Mouse (Mus musculus): ENCODE data around the gene Nexmif.
"Not testable (repeated sequence)": the region's sequence is repeated elsewhere in the genome, so short reads cannot be mapped to it uniquely, and the experiment has no call there.

The Nexmif gene

DNA sequence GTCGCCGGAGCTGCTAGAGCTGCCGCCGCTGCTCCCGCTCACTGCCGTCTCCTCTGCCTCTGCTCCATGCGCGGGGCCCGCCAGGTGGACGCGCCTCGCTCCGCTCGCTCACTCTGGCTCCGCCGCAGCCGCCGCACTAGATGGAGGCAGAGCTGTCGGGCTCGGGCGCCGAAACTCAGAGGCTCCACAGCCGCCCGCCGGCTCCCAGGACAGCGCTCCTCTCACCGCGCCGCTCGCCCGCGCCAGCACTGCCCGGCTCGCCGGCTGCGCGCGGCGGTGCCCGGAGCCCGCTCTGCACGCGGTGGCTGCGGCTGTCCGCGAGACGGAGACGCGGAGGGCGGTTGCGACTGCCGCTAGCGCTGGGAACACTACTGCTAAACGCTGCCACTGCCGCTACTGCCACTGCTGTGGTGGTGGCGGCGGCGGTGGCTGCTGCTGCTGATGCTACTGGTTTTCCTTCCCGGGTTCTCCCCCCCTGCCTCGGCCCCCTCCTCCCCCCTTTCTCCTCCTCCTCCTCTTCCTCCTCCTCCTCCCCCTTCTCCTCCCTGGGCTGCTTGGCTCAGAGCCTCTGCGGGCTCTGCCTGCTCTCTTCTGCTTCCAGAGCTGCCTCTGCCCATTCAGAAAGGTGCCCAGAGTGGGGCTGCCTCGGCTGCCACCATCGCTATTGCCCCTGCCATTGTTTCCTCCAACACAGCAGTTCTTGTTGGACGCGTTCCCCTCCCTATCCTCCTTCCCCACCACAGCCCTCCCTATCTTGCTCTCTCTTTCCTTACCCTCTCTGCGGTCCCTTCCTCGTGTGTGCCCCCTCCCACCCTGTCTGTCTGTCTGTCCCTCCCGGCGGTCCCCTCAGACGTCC, at the start of gene Nexmif:
Gene Nexmif (minus strand): TSS at position 450 of the 856 bp plus-strand sequence.
- peak; percentile 66 to 71 for DNase-seq

DNA sequence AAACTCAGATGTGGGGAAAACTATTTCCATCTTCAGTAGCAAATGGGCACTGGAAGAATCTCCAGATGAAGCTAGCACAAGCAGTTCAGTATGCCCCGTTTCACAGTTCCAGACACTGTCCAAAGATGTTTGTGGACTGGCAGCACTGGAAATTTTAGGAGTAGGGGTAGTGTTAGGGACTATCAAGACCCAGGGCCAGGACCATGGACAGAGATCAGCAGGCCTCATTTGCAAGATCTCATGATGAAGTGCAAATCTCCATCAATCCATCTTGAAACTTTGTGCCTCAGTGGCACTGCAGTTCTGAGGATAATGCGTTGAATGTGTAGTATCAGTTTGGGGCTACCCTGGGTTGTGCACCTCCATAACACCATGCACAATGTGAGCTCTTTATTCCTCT, 7.7 kb upstream of the Nexmif start:
- no peak for DNase-seq

DNA sequence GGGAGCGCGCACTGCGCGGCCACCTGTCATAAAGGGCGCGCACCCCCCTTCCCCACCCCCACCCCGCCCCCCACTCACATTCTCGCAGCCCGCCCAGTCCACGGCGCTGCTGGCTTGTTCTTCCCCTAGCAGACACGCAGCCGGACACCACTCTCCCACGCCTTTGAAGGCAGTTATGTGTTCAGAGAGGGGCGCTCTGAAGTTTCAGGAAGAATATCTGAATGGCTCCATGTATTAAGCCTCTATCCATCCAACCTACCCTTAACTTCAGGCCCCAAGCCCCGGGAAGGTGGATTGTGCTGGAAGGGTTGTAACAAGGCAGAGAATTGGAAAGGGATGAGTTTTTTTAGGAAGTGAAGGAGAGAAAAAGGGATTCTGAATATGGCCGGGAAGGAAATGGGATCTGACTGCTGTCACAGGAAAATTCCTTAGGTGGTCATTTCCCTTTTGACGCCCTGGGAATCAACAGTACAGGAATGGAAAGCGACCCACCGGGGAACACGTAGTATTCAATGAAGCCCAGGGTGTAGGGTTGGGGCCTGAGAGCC, 681 bp upstream of the Nexmif start:
- peak in 1 of 2 experiments; percentile 5 for DNase-seq

DNA sequence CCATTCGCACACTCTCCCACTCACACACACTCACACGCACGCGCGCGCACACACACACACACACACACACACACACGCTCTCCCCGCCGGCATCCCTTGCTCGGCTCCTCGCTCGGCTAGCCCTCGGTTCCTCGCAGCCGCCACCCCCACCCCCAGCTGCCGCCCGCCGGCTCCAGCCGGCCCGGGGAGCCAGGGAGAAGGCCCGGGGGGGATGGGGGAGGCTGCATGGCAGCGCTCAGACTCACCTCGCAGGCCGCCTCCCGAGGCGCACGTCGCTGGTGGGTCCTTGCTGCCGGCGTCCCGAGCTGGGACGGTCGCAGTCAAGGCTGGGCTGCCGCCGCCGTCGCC, 623 bp downstream of the Nexmif start:
- peak in 1 of 2 experiments; percentile 72 for DNase-seq

DNA sequence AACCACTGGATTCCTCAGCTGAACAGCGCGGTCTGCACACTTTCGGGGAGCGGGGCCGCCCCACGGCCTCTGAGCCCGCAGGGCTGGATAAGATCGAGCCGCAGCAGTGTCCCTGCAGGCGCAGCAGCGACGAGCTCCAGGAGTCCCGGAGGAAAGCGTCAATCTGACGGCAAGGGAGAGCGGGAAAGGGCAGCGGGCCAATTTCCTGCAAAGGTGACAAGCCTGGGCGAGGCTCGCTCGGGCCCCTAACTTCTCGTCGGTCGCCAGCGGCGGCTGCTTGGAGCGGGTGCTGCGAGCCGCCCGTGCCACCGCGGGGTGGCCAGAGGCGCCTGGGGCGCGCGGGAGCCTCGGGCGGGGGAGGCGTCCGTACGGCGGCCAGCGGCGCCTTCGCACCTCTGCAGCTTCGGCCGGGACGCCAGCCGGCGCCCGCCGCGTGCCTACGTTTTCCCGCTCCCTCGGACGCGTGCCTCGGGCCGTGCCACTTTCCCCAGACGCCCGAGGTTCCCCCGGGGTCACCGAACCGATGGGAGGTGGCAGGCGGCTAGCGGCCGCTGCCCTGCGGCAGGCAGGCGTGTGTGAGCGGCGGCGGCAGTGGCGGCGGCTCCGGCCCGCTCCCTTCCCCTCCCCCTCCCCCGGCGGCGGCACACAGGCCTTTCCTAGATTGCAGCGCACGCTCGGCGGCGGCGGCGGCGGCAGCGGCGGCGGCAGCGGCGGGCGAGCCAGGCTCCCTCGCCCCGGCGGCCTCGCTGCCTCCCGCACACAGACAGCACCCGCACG, 1.2 kb downstream of the Nexmif start:
- peak; percentile 68 to 81 for DNase-seq

DNA sequence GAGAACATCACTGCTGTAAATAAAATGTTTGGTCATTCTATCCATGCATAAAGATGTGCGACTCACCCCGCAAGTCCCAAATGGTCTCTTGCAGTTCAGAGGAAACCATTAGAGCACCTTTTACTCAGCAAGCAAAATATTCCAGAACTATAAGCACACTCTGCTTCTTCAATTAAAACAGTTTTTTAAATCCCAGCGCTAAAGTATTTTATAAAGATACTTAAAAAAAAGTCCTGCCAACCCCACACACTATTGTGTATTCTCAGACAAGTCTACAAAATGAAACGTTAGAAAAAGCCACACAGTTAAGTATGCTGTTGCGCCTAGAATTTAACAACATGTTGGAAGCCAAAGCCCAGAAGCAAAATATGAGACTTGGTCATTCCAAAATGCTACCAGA, 1.9 kb downstream of the Nexmif start:
- DNase-seq: no peak

DNA sequence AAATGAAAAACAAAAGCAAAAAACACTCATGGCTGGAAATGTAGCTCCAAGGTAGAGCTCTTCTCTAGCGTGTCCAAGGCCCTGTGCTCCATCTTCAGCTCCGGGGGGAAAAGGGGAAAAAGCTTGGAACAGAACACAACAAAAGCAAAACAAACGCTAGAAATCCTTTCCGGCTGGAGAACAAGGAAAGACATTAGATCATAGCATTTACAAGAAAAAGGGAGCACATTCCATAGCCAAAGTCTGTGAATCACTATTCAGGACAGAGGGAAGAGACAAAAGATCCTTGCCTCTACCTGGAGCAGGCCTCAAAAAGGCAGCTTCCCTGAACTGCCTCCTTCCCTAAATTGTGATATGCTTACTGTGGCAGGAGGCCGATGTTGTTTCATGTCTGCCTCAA, 4.4 kb downstream of the Nexmif start:
- no peak for DNase-seq

DNA sequence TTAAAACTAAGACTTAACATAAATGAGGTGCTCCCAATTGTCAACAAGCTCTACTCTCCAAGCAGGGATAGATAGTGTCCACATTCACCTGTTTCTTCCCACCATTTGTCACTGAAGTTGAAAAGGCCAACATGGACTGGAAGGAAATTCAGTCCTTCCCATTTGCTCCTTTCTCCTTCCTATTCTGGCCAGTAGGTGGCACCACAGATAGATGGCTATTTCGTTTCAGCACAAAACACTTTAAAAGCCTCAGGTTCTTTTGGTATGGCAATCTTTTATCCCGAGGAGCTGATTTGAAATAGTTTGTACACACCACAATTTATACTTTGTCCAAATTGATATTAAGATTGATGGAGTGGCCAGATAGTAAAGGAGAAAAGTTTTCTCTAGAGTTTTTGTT, 21.7 kb downstream of the Nexmif start:
- DNase-seq: peak; percentile 37 to 71

DNA sequence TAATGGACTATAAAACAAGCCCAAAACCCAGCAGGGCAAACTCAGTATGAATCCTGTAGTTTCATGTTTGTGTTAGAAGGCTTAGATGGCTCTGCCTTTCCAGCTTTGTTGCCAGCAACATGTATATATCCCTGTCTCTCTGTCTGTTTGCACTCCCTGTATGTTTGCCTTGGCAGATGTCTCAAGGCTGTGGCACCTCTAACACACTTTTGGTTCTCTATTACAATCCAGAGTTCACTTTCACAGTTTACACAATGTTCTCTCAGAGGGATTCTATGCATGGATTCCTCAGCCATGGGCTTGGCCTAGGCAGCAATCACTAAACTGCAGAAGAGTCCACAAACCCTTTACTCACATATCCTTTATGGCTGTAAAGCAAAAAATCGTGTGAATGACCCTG, 50.9 kb downstream of the Nexmif start:
- no peak for DNase-seq

DNA sequence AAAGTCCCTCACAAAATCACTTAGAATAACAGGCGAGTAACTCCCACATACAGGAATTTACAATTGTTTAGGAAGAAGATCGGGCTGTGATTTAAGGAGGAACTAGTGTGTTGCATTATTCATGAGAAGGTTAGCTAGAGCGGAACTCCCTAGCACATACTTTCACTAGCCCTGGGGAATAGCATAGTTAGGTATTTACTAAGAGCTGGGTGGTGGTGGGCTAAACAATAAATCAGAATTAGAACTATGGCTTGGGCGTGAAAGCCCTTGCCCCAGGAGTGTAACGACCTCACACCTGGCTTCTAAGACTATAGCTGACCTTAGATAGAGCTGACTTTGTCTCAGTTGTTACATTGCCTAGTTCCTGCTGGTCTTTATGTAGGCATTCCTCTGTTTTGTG, 85.7 kb downstream of the Nexmif start:
- not testable (repeated sequence) for DNase-seq

DNA sequence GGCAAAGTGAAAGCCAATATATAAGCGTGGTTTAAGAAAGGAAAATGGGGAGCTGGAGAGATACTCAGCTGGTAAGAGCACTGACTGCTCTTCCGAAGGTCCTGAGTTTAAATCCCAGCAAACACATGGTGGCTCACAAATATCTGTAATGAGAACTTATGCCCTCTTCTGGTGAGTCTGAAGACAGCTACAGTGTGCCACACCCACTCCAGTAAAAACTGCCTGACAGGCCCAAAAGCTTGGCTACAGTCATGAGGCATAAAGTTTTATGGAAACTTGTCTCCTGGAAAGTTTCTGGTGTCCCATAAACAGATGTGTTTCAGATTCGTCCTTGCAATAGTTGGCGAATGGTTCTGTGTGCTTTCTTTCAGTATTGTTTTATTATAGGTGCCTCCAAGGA, 86.4 kb downstream of the Nexmif start:
- no peak for DNase-seq

DNA sequence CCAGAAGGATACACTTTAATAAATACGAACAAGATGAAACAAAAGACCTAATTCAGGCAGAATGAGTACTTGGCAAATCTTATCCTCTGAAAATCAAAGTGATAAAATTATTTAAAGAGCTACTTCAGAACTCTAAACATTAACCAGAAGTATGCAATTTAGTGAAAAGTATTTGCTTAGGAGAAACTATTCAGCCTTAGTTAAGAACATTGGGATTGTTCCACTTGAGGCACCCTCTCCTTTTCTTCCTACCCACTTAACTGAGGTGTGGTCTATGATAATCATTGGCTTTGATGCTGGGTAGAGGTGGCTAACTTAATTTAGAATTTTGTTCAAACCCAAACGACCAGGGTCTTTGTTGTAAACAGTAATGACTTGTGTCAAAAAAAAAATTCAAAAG, 146.1 kb downstream of the Nexmif start:
- DNase-seq: no peak

DNA sequence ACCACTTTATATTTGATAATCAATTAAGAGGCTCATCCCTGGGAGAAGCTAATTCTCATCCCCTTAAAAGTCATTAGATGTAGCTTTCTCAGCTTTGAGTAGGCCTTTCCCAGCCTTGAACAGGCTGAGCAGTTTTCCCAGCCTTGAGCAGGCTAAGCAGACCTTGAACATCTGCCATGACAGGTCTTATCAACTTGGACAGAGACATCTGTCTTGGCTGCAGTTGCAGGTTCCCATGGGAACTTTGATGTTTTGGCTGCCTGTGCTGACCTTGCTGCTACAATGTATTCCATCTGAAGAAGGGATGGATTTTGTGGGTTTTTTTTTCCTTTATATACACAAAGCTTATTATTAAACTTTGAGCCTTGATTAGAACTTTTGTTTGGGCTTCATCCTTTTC, 160.7 kb downstream of the Nexmif start:
- no peak for DNase-seq

DNA sequence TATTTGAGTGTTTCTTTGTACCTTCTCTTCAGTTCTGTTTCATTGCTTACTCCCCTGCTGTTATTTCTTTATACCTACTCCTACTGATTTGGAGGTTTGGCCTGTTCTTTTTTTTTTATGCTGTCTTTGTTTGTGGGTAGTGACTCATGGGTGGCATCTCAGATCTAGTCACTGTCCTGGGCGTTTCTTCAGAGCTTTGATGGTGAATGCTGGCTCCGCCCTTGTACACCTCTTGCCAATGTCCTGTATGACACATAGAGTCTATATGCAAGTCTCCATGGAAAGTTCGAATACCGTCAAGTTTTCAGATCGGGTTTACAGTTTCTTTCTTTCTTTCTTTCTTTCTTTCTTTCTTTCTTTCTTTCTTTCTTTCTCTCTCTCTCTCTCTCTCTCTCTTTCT, 167.1 kb downstream of the Nexmif start:
- no peak for DNase-seq

DNA sequence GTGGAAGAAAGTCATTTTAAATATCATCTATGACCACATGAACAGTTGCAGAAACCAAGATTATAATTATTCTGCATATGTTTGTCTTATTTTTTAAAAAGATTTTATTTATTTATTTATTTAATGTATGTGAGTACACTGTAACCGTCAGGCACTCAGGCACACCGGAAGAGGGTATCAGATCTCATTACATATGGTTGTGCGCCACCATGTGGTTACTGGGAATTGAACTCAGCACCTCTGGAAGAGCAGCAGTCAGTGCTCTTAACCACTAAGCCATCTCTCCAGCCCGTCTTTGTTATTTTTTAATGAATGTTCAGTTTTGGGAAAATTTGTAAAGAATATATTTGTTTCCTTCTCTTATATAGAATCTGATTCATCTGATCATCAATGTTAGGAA, 168.2 kb downstream of the Nexmif start:
- peak in 1 of 2 experiments; percentile 11 for DNase-seq
